Mouse (Mus musculus) C2C12 (cell line): ENCODE measurements around the gene Rnf186. TPM values are rescaled to one million over a fixed set of nuclear protein-coding genes. Genes with fewer than 3 reads are reported as not detected.

Experiments
- H3K27me3 ChIP-seq: one replicate; pipeline ENCODE4 v1.6.1; 2011; ENCODE audit not compliant: control insufficient read depth, insufficient read depth, insufficient read length
- H3K36me3 ChIP-seq: one replicate; pipeline ENCODE4 v1.6.1; 2011; ENCODE audit not compliant: control insufficient read depth, insufficient read depth
- H3K4me3 ChIP-seq: one replicate; pipeline ENCODE4 v1.5.1; 2011; ENCODE audit warnings: mild to moderate bottlenecking, control low read depth; ENCODE audit not compliant: poor library complexity, insufficient read depth, severe bottlenecking
- H3K79me2 ChIP-seq: one replicate; pipeline ENCODE4 v1.6.1; 2011; ENCODE audit not compliant: control insufficient read depth, insufficient read depth
- H3K79me3 ChIP-seq: one replicate; pipeline ENCODE4 v1.6.1; 2011; ENCODE audit warnings: low read depth, control low read depth
- H3ac ChIP-seq: one replicate; pipeline ENCODE3; 2011; ENCODE audit warnings: low read depth; ENCODE audit not compliant: control insufficient read depth, insufficient read length
- CEBPB ChIP-seq: IDR thresholded peaks from one replicate; pipeline ENCODE4 v1.6.1; 2011; ENCODE audit warnings: low read depth, mild to moderate bottlenecking, control low read depth, moderate library complexity
- CTCF ChIP-seq: IDR thresholded peaks from one replicate; pipeline ENCODE4 v1.5.1; 2011; ENCODE audit not compliant: control insufficient read depth, insufficient read depth, insufficient read length
- FOSL1 ChIP-seq: IDR thresholded peaks from one replicate; pipeline ENCODE4 v1.8.0; 2011; ENCODE audit warnings: mild to moderate bottlenecking, low read length; ENCODE audit not compliant: poor library complexity, insufficient read depth, severe bottlenecking
- MAX ChIP-seq: IDR thresholded peaks from one replicate; pipeline ENCODE4 v1.6.1; 2011; ENCODE audit warnings: mild to moderate bottlenecking, control low read depth
- MYOD1 ChIP-seq: IDR thresholded peaks from one replicate; pipeline ENCODE4 v1.6.1; 2011; ENCODE audit warnings: low read depth; ENCODE audit not compliant: control insufficient read depth, insufficient read length
- MYOG ChIP-seq: IDR thresholded peaks from one replicate; pipeline ENCODE4 v1.6.1; 2011; ENCODE audit not compliant: control insufficient read depth, insufficient read length; ENCODE audit errors: extremely low read depth
- USF1 ChIP-seq: IDR thresholded peaks from one replicate; pipeline ENCODE4 v1.6.1; 2011; ENCODE audit warnings: low read depth, mild to moderate bottlenecking, control low read depth, moderate library complexity
- polyA plus RNA-seq: library from polyadenylated mRNA; unstranded; fragments of >200 nt; fragmentation: generic; extraction: Trizol; gene quantifications from one replicate; pipeline ENCODE4 v1.2.1, GENCODE M21; 2012; ENCODE audit warnings: missing spikeins

Rnf186 gene
- polyA plus RNA-seq, 1 experiment = not detected

GRCm38 (mm10) chr4:138967485-138967884 is 573 bp downstream of the Rnf186 start:
- Histone ChIP-seq H3ac (no peak overlapping the region), H3K36me3 (no peaks in the 10 kb centered on the region), H3K4me3 (no peak overlapping the region), H3K79me2 (no peaks in the 10 kb centered on the region), H3K79me3 (no peaks in the 10 kb centered on the region), H3K27me3 (peaks cover 9% of the 10 kb centered on the region)
- TF ChIP-seq USF1 (no peak), CTCF (no peak), CEBPB (no peak), MYOD1 (no peak), MAX (no peak), FOSL1 (no peak), MYOG (no peak)

- no peak for TF ChIP-seq FOSL1
- TF ChIP-seq MAX = no peak
- TF ChIP-seq CEBPB = no peak
- TF ChIP-seq MYOD1 = no peak
- no peak for TF ChIP-seq CTCF
- no peak for TF ChIP-seq MYOG
- no peak for TF ChIP-seq USF1
- Histone ChIP-seq H3K36me3 (no peaks in the 10 kb centered on the region), H3K4me3 (no peak overlapping the region), H3K79me2 (no peaks in the 10 kb centered on the region), H3ac (no peak overlapping the region), H3K27me3 (no peaks in the 10 kb centered on the region), H3K79me3 (no peaks in the 10 kb centered on the region)
These were observed 2.1 kb downstream of the Rnf186 start for GRCm38 (mm10) chr4:138968772-138969556.

GRCm38 (mm10) chr4:138969736-138970135 is 2.8 kb downstream of the Rnf186 start:
- H3K79me2 ChIP-seq = no peaks in the 10 kb centered on the region
- H3K79me3 ChIP-seq = no peaks in the 10 kb centered on the region
- no peak overlapping the region for H3K4me3 ChIP-seq
- H3K27me3 ChIP-seq = no peaks in the 10 kb centered on the region
- H3K36me3 ChIP-seq = no peaks in the 10 kb centered on the region
- TF ChIP-seq USF1 (no peak), FOSL1 (no peak)
- H3ac ChIP-seq = no peak overlapping the region

GRCm38 (mm10) chr4:138971371-138971770 is 4.5 kb downstream of the Rnf186 start:
- Histone ChIP-seq H3K36me3 (no peaks in the 10 kb centered on the region), H3K79me2 (no peaks in the 10 kb centered on the region), H3K79me3 (no peaks in the 10 kb centered on the region), H3K4me3 (no peak overlapping the region), H3ac (no peak overlapping the region), H3K27me3 (no peaks in the 10 kb centered on the region)
- TF ChIP-seq MAX = no peak
- TF ChIP-seq CTCF = no peak
- no peak for TF ChIP-seq CEBPB
- no peak for TF ChIP-seq FOSL1
- TF ChIP-seq MYOG = no peak
- no peak for TF ChIP-seq USF1
- TF ChIP-seq MYOD1 = no peak

- H3K4me3 ChIP-seq = peak overlapping the region; percentile 43
- H3K27me3 ChIP-seq = no peaks in the 10 kb centered on the region
- TF ChIP-seq USF1 (peak; percentile 93), CTCF (no peak)
- H3K79me2 ChIP-seq = no peaks in the 10 kb centered on the region
- no peaks in the 10 kb centered on the region for H3K36me3 ChIP-seq
- H3K79me3 ChIP-seq = no peaks in the 10 kb centered on the region
- H3ac ChIP-seq = peak overlapping the region; percentile 97
These were observed 5.4 kb downstream of the Rnf186 start for GRCm38 (mm10) chr4:138972139-138972826.
